Mouse (Mus musculus): ENCODE measurements around the gene Zfp760. TPM values are rescaled to one million over a fixed set of nuclear protein-coding genes. Genes with fewer than 3 reads are reported as not detected.
"Not testable (repeated sequence)": the region's sequence is repeated elsewhere in the genome, so short reads cannot be mapped to it uniquely, and the experiment has no call there.

Gene Zfp760
- total and polyA plus RNA-seq, 3 experiments = 2.5 TPM; not detected in 1

DNA sequence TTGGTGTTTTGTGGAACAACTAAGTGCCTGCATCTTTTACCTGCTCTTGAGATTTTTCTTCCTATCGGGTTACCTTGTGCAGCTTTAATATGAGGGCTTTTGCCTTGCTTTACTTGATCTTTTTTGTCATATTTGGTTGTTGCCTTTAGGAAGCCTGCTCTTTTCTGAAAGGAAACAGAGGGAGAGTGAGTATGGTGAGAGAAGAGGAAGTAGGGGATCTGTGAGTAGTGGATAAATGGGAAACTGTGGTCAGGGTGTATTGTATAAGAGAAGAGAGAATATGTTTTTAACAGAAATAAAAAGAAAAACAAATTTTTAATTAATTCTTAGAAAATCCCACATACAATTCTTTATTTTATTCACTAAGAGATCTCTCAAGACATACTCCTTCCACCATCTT is 4.1 kb upstream of the Zfp760 start (continued):
- no peak for TF ChIP-seq CHD2 (IDR thresholded peaks at IDR 0.05; ENCODE audit: low read length)
- TF ChIP-seq ZKSCAN1 (IDR thresholded peaks at IDR 0.05; ENCODE audit: low read depth, low read length) = no peak
- no peak for TF ChIP-seq CTCF (IDR thresholded peaks at IDR 0.05 in 2 of 3, conservative IDR thresholded peaks at IDR 0.05 in 1 of 3; ENCODE audit: control insufficient read depth in 1 of 3, insufficient read depth in 1 of 3, low read depth in 2 of 3, low read length in 3 of 3, poor library complexity in 1 of 3, severe bottlenecking in 1 of 3)
- TF ChIP-seq HCFC1 (IDR thresholded peaks at IDR 0.05; ENCODE audit: low read depth, low read length) = no peak
- TF ChIP-seq USF2 (IDR thresholded peaks at IDR 0.05; ENCODE audit: borderline replicate concordance in 1 of 2, insufficient read depth in 1 of 2, low read depth in 1 of 2, low read length in 2 of 2) = no peak
- TF ChIP-seq BHLHE40 (IDR thresholded peaks at IDR 0.05; ENCODE audit: borderline replicate concordance, low read depth, low read length) = no peak
- TF ChIP-seq MAX (IDR thresholded peaks at IDR 0.05; ENCODE audit: low read length) = no peak
- no peak for TF ChIP-seq ELF1 (IDR thresholded peaks at IDR 0.05; ENCODE audit: low read depth, low read length)
- 0 out of 2 replicates have a peak, but pooled peaks have one; percentile 26 for TF ChIP-seq TAL1 (IDR thresholded peaks at IDR 0.05; ENCODE audit: low read length)
- TF ChIP-seq MAFK (IDR thresholded peaks at IDR 0.05; ENCODE audit: borderline replicate concordance, low read depth, low read length) = no peak
- peak; percentile 64 to 71; a peak in 3 of 4 replicates for TF ChIP-seq EP300 (IDR thresholded peaks at IDR 0.05; ENCODE audit: low read depth in 1 of 2, low read length in 2 of 2)

- Histone ChIP-seq H3K4me3 (ENCODE audit: control insufficient read depth in 1 of 2, insufficient read depth in 1 of 2, low read depth in 2 of 2, low read length in 2 of 2) (peak overlapping the region; percentile 2 to 88; a peak in 3 of 4 replicates), H3K36me3 (ENCODE audit: control insufficient read depth in 1 of 2, insufficient read depth in 2 of 2, low read length in 2 of 2) (peaks cover 0 to 14% of the 10 kb centered on the region in 2 experiments; a peak in 2 of 4 replicates), H3K27me3 (ENCODE audit: control insufficient read depth in 1 of 2, insufficient read depth in 2 of 2, low read length in 2 of 2) (no peaks in the 10 kb centered on the region), H3K27ac (ENCODE audit: control insufficient read depth, low read depth, low read length) (no peak overlapping the region), H3K4me1 (ENCODE audit: control insufficient read depth in 1 of 2, insufficient read depth in 2 of 2, low read length in 2 of 2) (peaks cover 0 to 4% of the 10 kb centered on the region in 2 experiments; a peak in 2 of 4 replicates), H3K9me3 (replicated peaks; ENCODE audit: insufficient read depth, low read length) (no peaks in the 10 kb centered on the region), H3K79me2 (ENCODE audit: control insufficient read depth, insufficient read depth, low read length, poor library complexity) (no peaks in the 10 kb centered on the region; the same call in 1 of the 2 replicates), H3K9ac (ENCODE audit: control insufficient read depth, low read depth, low read length, poor library complexity, severe bottlenecking) (peak overlapping the region; percentile 19; the same call in 1 of the 2 replicates)
- TF ChIP-seq MEF2A (IDR thresholded peaks at IDR 0.05; ENCODE audit: extremely low read depth, insufficient replicate concordance, low read depth, low read length, poor library complexity, severe bottlenecking) (no peak), SMC3 (IDR thresholded peaks at IDR 0.05; ENCODE audit: low read depth, low read length) (no peak), MYB (IDR thresholded peaks at IDR 0.05; ENCODE audit: low read depth, low read length) (no peak), GATA1 (IDR thresholded peaks at IDR 0.05; ENCODE audit: low read depth, low read length) (no peak), USF2 (IDR thresholded peaks at IDR 0.05; ENCODE audit: borderline replicate concordance in 1 of 2, insufficient read depth in 1 of 2, low read depth in 1 of 2, low read length in 2 of 2) (no peak), NELFE (IDR thresholded peaks at IDR 0.05; ENCODE audit: low read depth, low read length) (no peak), TAL1 (IDR thresholded peaks at IDR 0.05; ENCODE audit: low read length) (no peak), CHD1 (IDR thresholded peaks at IDR 0.05; ENCODE audit: low read depth, low read length) (no peak), NRF1 (IDR thresholded peaks at IDR 0.05; ENCODE audit: insufficient read depth, low read depth, low read length, poor library complexity, severe bottlenecking) (no peak), MAZ (IDR thresholded peaks at IDR 0.05; ENCODE audit: low read depth, low read length) (no peak), KAT2A (conservative IDR thresholded peaks at IDR 0.05; ENCODE audit: low read depth, low read length) (no peak), RAD21 (IDR thresholded peaks at IDR 0.05; ENCODE audit: low read depth, low read length) (no peak), ZMIZ1 (IDR thresholded peaks at IDR 0.05; ENCODE audit: low read depth, low read length) (no peak), POLR2A (IDR thresholded peaks at IDR 0.05; ENCODE audit: control insufficient read depth in 1 of 2, insufficient read depth in 1 of 2, low read depth in 1 of 2, low read length in 2 of 2, poor library complexity in 1 of 2) (no peak), HCFC1 (IDR thresholded peaks at IDR 0.05; ENCODE audit: low read depth, low read length) (no peak), POLR2AphosphoS2 (IDR thresholded peaks at IDR 0.05; ENCODE audit: low read length) (no peak), ZC3H11A (IDR thresholded peaks at IDR 0.05; ENCODE audit: low read depth, low read length) (no peak), CHD2 (IDR thresholded peaks at IDR 0.05; ENCODE audit: low read length) (no peak), EP300 (IDR thresholded peaks at IDR 0.05; ENCODE audit: low read depth in 1 of 2, low read length in 2 of 2) (no peak)
- peak; percentile 16 for DNase-seq (ENCODE audit: low read depth, low spot score)
Measured at GRCm38 (mm10) chr17:21708401-21708800, 860 bp downstream of the Zfp760 start.

GRCm38 (mm10) chr17:21730495-21730894 is 23.0 kb downstream of the Zfp760 start, which contains the start of gene Zfp229:
Gene Zfp229 (plus strand): TSS chr17:21730795.
- not testable (repeated sequence) for H3K4me3 ChIP-seq (ENCODE audit: control insufficient read depth in 1 of 2, insufficient read depth in 1 of 2, low read depth in 2 of 2, low read length in 2 of 2); H3K9me3 ChIP-seq (replicated peaks; ENCODE audit: insufficient read depth, low read length); H3K27me3 ChIP-seq (ENCODE audit: control insufficient read depth in 1 of 2, insufficient read depth in 2 of 2, low read length in 2 of 2); H3K79me2 ChIP-seq (ENCODE audit: control insufficient read depth, insufficient read depth, low read length, poor library complexity); H3K27ac ChIP-seq (ENCODE audit: control insufficient read depth, low read depth, low read length); H3K36me3 ChIP-seq (ENCODE audit: control insufficient read depth in 1 of 2, insufficient read depth in 2 of 2, low read length in 2 of 2); H3K9ac ChIP-seq (ENCODE audit: control insufficient read depth, low read depth, low read length, poor library complexity, severe bottlenecking); DNase-seq (ENCODE audit: low read depth, low spot score); H3K4me1 ChIP-seq (ENCODE audit: control insufficient read depth in 1 of 2, insufficient read depth in 2 of 2, low read length in 2 of 2)
